Mouse (Mus musculus) kidney, adult 2 months (tissue): ENCODE data around the gene B3gat3.

Experiments
- CTCF ChIP-seq: fragments of 200-500 bp; conservative IDR thresholded peaks from 2 replicates; pipeline ENCODE4 v1.5.1; 2011; ENCODE audit warnings: low read depth, mild to moderate bottlenecking, control low read depth, low read length, moderate library complexity, mixed read lengths; ENCODE audit not compliant: insufficient read depth, insufficient read length
- POLR2A ChIP-seq: fragments of 200-500 bp; IDR thresholded peaks from one replicate; pipeline ENCODE4 v1.6.1; 2011; ENCODE audit warnings: low read depth, low read length, control low read depth

GRCm38 (mm10) chr19:8881034-8881392 is 39.2 kb upstream of the B3gat3 start:
- TF ChIP-seq CTCF = no peak
- TF ChIP-seq POLR2A = no peak
